Mouse (Mus musculus) MEL (cell line): Measurements from ENCODE around the gene Manba. TPM values are rescaled to one million over a fixed set of nuclear protein-coding genes. Genes with fewer than 3 reads are reported as not detected.

Experiments used
- DNase-seq: peaks from one replicate; pipeline ENCODE4 v3.0.0; 2011; ENCODE audit warnings: low read depth, low spot score
- H3K27ac ChIP-seq: 2 replicates; pipeline ENCODE4 v1.5.1; 2012; ENCODE audit warnings: low read depth, mild to moderate bottlenecking, control low read depth, low read length, moderate library complexity; ENCODE audit not compliant: control insufficient read depth
- H3K27me3 ChIP-seq, 2 experiments: fragments of 150-350 bp in 1 of 2; sonication (generic) in 1 of 2; 2 replicates each; pipeline ENCODE4 v1.6.1; 2012; ENCODE audit warnings: low read length in 2 of 2, mild to moderate bottlenecking in 2 of 2, improper control_type of control experiment in 1 of 2, moderate library complexity in 1 of 2; ENCODE audit not compliant: insufficient read depth in 2 of 2, control insufficient read depth in 1 of 2
- H3K36me3 ChIP-seq, 2 experiments: 2 replicates each; pipeline ENCODE4 v1.6.1; 2012 to 2014; ENCODE audit warnings: low read length in 2 of 2, improper control_type of control experiment in 1 of 2, inconsistent platforms in 1 of 2, mild to moderate bottlenecking in 1 of 2; ENCODE audit not compliant: insufficient read depth in 2 of 2, control insufficient read depth in 1 of 2
- H3K4me1 ChIP-seq, 2 experiments: fragments of 150-350 bp in 1 of 2; sonication (generic) in 1 of 2; 2 replicates each; pipeline ENCODE4 v1.6.1; 2012; ENCODE audit warnings: low read length in 2 of 2, improper control_type of control experiment in 1 of 2, mild to moderate bottlenecking in 1 of 2; ENCODE audit not compliant: insufficient read depth in 2 of 2, control insufficient read depth in 1 of 2
- H3K4me3 ChIP-seq, 2 experiments: fragments of 150-350 bp in 1 of 2; sonication (generic) in 1 of 2; 2 replicates each; pipeline ENCODE4 v1.5.1; 2012; ENCODE audit warnings: low read depth in 2 of 2, low read length in 2 of 2, mild to moderate bottlenecking in 2 of 2, moderate library complexity in 2 of 2, control low read depth in 1 of 2, improper control_type of control experiment in 1 of 2; ENCODE audit not compliant: control insufficient read depth in 1 of 2, insufficient read depth in 1 of 2
- H3K79me2 ChIP-seq: 2 replicates; pipeline ENCODE4 v1.6.1; 2012; ENCODE audit warnings: mild to moderate bottlenecking, low read length, moderate library complexity; ENCODE audit not compliant: control insufficient read depth, poor library complexity, insufficient read depth
- H3K9ac ChIP-seq: 2 replicates; pipeline ENCODE4 v1.6.1; 2012; ENCODE audit warnings: low read depth, mild to moderate bottlenecking, control low read depth, low read length, moderate library complexity; ENCODE audit not compliant: control insufficient read depth, poor library complexity, severe bottlenecking
- H3K9me3 ChIP-seq: fragments of 150-350 bp; sonication (generic); replicated peaks from 2 replicates; pipeline ENCODE4 v1.6.1; 2012; ENCODE audit warnings: mild to moderate bottlenecking, low read length, improper control_type of control experiment, moderate library complexity; ENCODE audit not compliant: insufficient read depth
- CTCF ChIP-seq, 3 experiments: IDR thresholded peaks in 2 of 3; conservative IDR thresholded peaks in 1 of 3; 2 replicates each; pipeline ENCODE4 v1.5.1; 2011 to 2012; ENCODE audit warnings: low read length in 3 of 3, low read depth in 2 of 3, mild to moderate bottlenecking in 2 of 3, improper control_type of control experiment in 1 of 3, inconsistent platforms in 1 of 3, mixed read lengths in 1 of 3, moderate library complexity in 1 of 3; ENCODE audit not compliant: control insufficient read depth in 1 of 3, insufficient read depth in 1 of 3, poor library complexity in 1 of 3, severe bottlenecking in 1 of 3
- ELF1 ChIP-seq: IDR thresholded peaks from 2 replicates; pipeline ENCODE4 v1.6.1; 2014; ENCODE audit warnings: low read depth, mild to moderate bottlenecking, inconsistent platforms, low read length, improper control_type of control experiment, moderate library complexity
- ETS1 ChIP-seq: IDR thresholded peaks from 2 replicates; pipeline ENCODE4 v1.6.1; 2012; ENCODE audit warnings: low read depth, mild to moderate bottlenecking, inconsistent platforms, low read length, improper control_type of control experiment, moderate library complexity
- JUND ChIP-seq: IDR thresholded peaks from 2 replicates; pipeline ENCODE4 v1.6.1; 2011; ENCODE audit warnings: low read depth, mild to moderate bottlenecking, improper control_type of control experiment, low read length
- MAZ ChIP-seq: IDR thresholded peaks from 2 replicates; pipeline ENCODE4 v1.6.1; 2012; ENCODE audit warnings: low read depth, mild to moderate bottlenecking, inconsistent platforms, low read length, improper control_type of control experiment
- MYB ChIP-seq: IDR thresholded peaks from 2 replicates; pipeline ENCODE4 v1.6.1; 2011; ENCODE audit warnings: mild to moderate bottlenecking, low read depth, low read length, improper control_type of control experiment
- POLR2A ChIP-seq, 2 experiments: IDR thresholded peaks; 2 replicates each; pipeline ENCODE4 v1.6.1; 2011 to 2012; ENCODE audit warnings: low read length in 2 of 2, mild to moderate bottlenecking in 2 of 2, control low read depth in 1 of 2, improper control_type of control experiment in 1 of 2, low read depth in 1 of 2, moderate library complexity in 1 of 2; ENCODE audit not compliant: control insufficient read depth in 1 of 2, insufficient read depth in 1 of 2, poor library complexity in 1 of 2
- POLR2AphosphoS5 ChIP-seq: IDR thresholded peaks from 2 replicates; pipeline ENCODE4 v1.6.1; 2012; ENCODE audit warnings: low read depth, borderline replicate concordance, mild to moderate bottlenecking, inconsistent platforms, low read length, moderate library complexity, mixed read lengths
- RAD21 ChIP-seq: IDR thresholded peaks from 2 replicates; pipeline ENCODE4 v1.6.1; 2011; ENCODE audit warnings: mild to moderate bottlenecking, low read depth, low read length, improper control_type of control experiment
- SMC3 ChIP-seq: IDR thresholded peaks from 2 replicates; pipeline ENCODE4 v1.6.1; 2011; ENCODE audit warnings: low read depth, low read length, improper control_type of control experiment
- TCF12 ChIP-seq: IDR thresholded peaks from 2 replicates; pipeline ENCODE4 v1.6.1; 2014; ENCODE audit warnings: low read depth, mild to moderate bottlenecking, inconsistent platforms, low read length, improper control_type of control experiment, moderate library complexity
- UBTF ChIP-seq: IDR thresholded peaks from 2 replicates; pipeline ENCODE4 v1.6.1; 2012; ENCODE audit warnings: low read depth, mild to moderate bottlenecking, inconsistent platforms, low read length, improper control_type of control experiment, moderate library complexity, borderline replicate concordance; ENCODE audit not compliant: insufficient read depth
- USF1 ChIP-seq: IDR thresholded peaks from 2 replicates; pipeline ENCODE4 v1.6.1; 2014; ENCODE audit warnings: low read depth, mild to moderate bottlenecking, inconsistent platforms, low read length, improper control_type of control experiment, moderate library complexity
- USF2 ChIP-seq, 2 experiments: IDR thresholded peaks; 2 replicates each; pipeline ENCODE4 v1.6.1; 2011 to 2012; ENCODE audit warnings: improper control_type of control experiment in 2 of 2, low read length in 2 of 2, borderline replicate concordance in 1 of 2, inconsistent platforms in 1 of 2, low read depth in 1 of 2, mild to moderate bottlenecking in 1 of 2; ENCODE audit not compliant: insufficient read depth in 1 of 2
- ZC3H11A ChIP-seq: IDR thresholded peaks from 2 replicates; pipeline ENCODE4 v1.6.1; 2012; ENCODE audit warnings: low read depth, mild to moderate bottlenecking, inconsistent platforms, low read length, improper control_type of control experiment
- ZKSCAN1 ChIP-seq: IDR thresholded peaks from 2 replicates; pipeline ENCODE4 v1.6.1; 2012; ENCODE audit warnings: low read depth, mild to moderate bottlenecking, inconsistent platforms, low read length, improper control_type of control experiment, moderate library complexity
- ZNF384 ChIP-seq: IDR thresholded peaks from 2 replicates; pipeline ENCODE4 v1.6.1; 2012; ENCODE audit warnings: low read depth, mild to moderate bottlenecking, inconsistent platforms, low read length, improper control_type of control experiment
- polyA plus RNA-seq, 2 experiments: library from polyadenylated mRNA; stranded (reverse) in 1 of 2; unstranded in 1 of 2; fragments of >175 nt in 1 of 2; fragments of >200 nt in 1 of 2; gene quantifications; 2 replicates each; pipeline versions ENCODE4 v1.2.1 to v1.2.4; 2012; ENCODE audit warnings: low replicate concordance in 2 of 2, low read depth in 1 of 2; ENCODE audit not compliant: insufficient read length in 2 of 2, insufficient read depth in 1 of 2, missing spikeins in 1 of 2
- total RNA-seq: library from RNA; depleted of rRNA; stranded (reverse); fragments of 300-350 nt; gene quantifications from 2 replicates; pipeline ENCODE4 v1.2.3, GENCODE M21; 2012

The Manba gene
- total and polyA plus RNA-seq, 3 experiments: 8.1 to 10.6 TPM; not detected in 1

DNA sequence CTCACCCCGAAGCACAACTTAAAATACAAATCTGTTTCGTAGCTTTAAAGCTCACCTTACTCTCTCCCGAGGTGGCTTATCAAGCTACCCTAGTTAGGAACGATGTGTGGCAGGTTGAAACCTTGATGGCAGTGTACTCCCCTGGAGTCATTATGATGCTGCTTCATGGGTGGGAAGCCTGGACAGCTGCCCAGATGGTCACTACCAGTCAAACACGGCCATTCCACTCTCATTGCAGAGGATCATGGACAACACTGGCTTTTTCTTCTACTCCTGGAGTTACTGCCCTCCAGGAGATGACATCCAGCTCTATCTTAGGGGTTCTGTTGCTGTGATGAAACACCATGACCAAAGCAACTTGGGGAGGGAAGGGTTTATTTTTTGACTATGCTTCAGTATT is 17.7 kb downstream of the Manba start:
- DNase-seq: no peak
- H3K4me1 ChIP-seq: no peaks in the 10 kb centered on the region
- H3K4me3 ChIP-seq: no peak overlapping the region
- no peaks in the 10 kb centered on the region for H3K27me3 ChIP-seq
- H3K27ac ChIP-seq: no peak overlapping the region
- H3K36me3 ChIP-seq: no peaks in the 10 kb centered on the region
- H3K9ac ChIP-seq: no peak overlapping the region
- no peak for TF ChIP-seq MYB
- no peaks in the 10 kb centered on the region for H3K9me3 ChIP-seq
- H3K79me2 ChIP-seq: no peaks in the 10 kb centered on the region

DNA sequence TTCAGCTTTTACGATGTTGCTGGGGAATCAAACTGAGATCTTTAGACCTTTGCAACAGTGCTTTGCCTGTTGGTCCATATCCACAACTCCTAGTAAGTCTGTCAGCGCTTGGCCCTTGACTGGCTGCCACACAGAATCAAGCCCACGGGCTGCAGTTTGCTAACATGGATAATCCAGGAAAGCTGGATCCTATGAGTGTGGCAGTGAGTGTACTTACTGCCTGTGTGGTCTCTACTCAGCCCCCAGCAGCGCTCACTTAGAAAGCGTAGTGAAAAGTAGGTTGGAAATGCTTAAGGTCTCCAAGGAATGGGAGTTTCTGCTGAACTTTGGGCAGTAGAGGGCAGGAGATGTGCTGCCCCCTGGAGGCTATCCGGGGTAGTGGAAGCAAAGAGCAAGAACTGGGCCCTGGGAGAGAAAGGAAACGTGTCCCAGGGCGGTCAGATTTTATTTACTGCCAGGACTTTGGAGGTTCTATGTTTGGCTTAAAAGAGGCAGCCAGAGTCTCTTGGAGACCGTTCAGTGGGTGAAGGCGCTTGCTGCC is 20.0 kb downstream of the Manba start:
- Histone ChIP-seq H3K9ac (no peak overlapping the region), H3K4me1 (no peaks in the 10 kb centered on the region), H3K9me3 (no peaks in the 10 kb centered on the region), H3K27ac (no peak overlapping the region), H3K27me3 (no peaks in the 10 kb centered on the region), H3K4me3 (no peak overlapping the region), H3K36me3 (no peaks in the 10 kb centered on the region), H3K79me2 (no peaks in the 10 kb centered on the region)
- TF ChIP-seq ELF1 (no peak), UBTF (no peak), ETS1 (no peak), TCF12 (no peak), POLR2AphosphoS5 (no peak), SMC3 (peak; percentile 80), USF1 (no peak), ZC3H11A (peak; percentile 61), USF2 (IDR thresholded peaks at IDR 0.05; ENCODE audit: borderline replicate concordance in 1 of 2, insufficient read depth in 1 of 2, low read depth in 1 of 2, low read length in 2 of 2) (no peak), CTCF (IDR thresholded peaks at IDR 0.05 in 2 of 3, conservative IDR thresholded peaks at IDR 0.05 in 1 of 3; ENCODE audit: control insufficient read depth in 1 of 3, insufficient read depth in 1 of 3, low read depth in 2 of 3, low read length in 3 of 3, poor library complexity in 1 of 3, severe bottlenecking in 1 of 3) (peak; percentile 86 to 94 (median 94)), MAZ (no peak), ZNF384 (no peak), RAD21 (peak; percentile 67), JUND (no peak), ZKSCAN1 (no peak), POLR2A (IDR thresholded peaks at IDR 0.05; ENCODE audit: control insufficient read depth in 1 of 2, insufficient read depth in 1 of 2, low read depth in 1 of 2, low read length in 2 of 2, poor library complexity in 1 of 2) (no peak)
- peak; percentile 66 for DNase-seq
